Mouse (Mus musculus) fibroblast of lung, adult 2 months (primary cell): ENCODE measurements around the gene Pip5kl1.

Experiments
- DNase-seq: peaks from one replicate; pipeline ENCODE4 v3.0.0-alpha.2; 2011; ENCODE audit warnings: low read depth

The Pip5kl1 gene

DNA sequence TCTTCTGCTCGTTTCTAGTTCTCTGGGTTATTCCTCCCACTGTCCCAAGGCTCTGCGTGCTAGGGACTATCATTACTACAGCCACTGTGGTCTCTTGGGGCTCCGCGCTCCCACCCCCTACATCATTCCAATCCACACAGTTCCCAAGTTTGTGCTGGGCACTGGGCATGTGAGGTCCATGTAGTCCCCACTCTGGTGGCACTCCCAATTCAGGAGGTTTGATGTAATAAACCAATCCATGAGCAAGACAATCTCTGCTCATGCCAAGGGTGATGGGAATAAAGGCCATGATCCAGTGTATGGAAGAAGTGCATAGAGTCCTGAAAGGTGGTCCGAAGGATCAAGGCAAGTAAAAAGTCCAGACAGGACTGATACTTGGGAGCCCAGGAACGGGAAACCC is at the start of gene Pip5kl1:
Gene Pip5kl1, plus strand, starts transcription at position 301 of the 400 bp plus-strand sequence.
- no peak for DNase-seq

DNA sequence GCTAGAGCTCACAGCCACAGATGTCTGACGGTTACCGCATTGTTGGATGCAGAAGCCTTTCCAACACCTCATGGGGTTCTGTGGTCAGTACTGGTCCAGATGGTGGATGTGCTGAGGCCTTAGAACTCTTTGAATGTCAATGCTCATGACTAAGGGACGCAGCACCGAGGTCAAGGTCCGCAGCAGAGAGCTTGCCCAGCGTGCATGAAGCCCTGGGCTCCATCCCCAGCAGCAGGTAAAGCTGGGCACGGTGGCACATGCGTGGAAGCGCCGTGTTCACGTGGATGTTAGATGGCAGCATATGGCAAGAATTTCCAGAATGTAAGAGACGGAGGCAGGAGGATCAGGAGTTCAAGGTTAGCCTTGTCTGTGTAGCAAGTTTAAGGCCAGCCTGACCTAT is 48.8 kb upstream of the Pip5kl1 start:
- DNase-seq: no peak

DNA sequence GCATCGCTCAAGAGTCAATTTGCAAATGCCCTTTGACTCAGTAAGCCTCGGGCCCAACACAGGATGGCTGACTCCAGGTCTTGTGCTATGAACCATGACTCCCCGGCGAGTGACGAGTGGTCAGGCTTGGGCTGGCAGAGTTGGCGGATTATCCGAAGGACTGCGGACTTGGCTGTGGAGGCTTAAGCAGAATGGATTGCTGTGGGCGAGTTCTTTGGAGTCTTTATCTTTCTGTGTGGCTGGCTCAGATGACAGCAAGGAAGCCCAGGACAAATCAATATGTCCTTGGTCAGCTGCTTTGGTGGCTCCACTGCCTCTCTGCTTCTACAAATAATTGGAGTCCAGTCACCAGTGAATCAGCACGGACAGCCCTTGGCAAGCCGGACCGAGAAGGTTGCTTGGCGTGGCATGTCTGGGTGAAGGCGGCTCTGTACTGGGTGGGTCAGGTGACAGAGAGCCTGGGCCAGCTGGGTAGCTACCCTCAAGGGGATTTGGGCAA is 47.1 kb upstream of the Pip5kl1 start:
- DNase-seq: no peak

DNA sequence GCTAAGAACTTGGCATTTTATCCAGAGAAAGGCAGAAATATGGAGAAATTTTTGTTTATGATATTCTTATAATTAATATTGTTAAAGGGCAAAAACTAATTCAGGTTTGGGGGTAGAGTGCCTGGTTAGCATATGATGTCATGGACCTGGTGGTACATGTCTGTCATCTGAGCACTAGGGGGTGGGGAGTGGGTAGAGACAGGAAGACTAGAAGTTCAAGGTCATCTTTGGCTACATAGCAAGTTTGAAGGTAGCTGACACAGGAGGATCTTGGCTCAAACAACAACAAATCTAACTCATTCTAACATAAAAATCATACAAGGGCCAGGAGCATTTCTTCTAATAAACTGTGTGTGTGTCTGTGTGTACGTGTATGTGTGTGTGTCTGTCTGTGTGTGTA is 46.3 kb upstream of the Pip5kl1 start:
- DNase-seq: no peak

DNA sequence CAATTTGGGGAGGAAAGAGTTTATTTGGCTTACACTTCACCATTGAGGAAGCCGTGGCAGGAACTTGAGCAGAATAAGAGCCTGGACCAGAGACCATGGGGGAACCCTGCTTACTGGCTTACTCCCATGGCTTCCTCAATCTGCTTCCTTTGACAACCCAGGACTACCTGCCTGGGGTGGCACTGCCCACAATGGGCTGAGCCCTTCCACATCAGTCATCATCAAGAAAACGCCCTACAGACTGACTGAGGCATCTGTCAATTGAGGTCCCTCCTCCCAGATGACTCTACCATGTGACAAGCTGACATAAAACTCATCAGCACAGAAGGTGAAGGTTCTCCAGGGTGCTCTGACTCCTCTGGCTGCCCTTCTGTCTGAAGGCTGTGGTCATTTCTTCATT is 44.1 kb upstream of the Pip5kl1 start:
- DNase-seq: no peak

DNA sequence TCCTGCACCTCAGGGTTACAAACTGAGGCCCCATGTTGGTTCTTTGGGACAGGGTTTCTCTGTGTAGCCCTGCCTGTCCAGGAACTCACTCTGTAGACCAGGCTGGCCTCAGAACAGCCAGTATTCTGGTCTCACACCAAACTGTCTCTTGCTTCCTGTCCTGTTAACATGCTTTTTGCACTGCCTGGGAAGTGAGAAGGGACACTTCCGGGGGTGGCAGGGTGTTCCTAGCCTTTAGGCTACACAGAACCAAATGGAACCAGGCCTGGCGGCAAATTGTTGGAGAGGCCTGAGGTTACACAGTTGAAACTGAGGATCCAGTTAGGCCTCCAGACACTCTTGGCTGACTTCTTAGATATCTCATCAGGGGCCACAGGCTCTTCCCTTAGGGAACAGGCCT is 41.4 kb upstream of the Pip5kl1 start:
- DNase-seq: no peak

DNA sequence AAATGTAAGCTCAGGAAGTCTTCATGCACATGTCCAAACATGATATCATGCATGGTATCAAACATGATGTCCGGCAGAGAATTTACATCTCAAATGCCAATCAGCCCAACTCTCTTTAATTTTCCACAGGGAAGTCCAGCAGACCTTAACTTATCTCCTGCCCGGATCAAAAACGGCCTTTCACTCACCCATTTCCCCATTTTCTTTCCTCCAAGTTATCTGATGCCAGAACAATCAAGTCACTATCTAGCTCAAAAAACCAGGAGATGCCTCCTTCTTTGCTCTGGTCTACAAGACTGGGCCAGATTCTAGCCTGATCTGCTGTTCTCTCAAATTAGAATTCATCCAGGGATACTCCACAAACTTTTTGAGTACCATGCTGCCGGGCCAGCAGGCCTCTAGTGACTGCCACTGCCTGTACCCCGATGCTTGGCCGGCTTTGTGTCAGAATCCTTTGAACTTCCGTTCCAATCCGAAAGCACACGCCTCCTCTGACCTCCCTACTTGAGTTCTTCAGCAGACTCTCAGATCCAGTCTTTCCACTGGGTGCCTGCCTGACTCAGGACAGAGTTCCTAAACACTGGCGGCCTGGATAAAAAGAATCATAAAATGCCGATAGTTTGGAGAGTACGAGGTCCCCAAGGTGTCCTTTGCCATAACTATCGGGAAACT is 40.4 kb upstream of the Pip5kl1 start:
- no peak for DNase-seq

DNA sequence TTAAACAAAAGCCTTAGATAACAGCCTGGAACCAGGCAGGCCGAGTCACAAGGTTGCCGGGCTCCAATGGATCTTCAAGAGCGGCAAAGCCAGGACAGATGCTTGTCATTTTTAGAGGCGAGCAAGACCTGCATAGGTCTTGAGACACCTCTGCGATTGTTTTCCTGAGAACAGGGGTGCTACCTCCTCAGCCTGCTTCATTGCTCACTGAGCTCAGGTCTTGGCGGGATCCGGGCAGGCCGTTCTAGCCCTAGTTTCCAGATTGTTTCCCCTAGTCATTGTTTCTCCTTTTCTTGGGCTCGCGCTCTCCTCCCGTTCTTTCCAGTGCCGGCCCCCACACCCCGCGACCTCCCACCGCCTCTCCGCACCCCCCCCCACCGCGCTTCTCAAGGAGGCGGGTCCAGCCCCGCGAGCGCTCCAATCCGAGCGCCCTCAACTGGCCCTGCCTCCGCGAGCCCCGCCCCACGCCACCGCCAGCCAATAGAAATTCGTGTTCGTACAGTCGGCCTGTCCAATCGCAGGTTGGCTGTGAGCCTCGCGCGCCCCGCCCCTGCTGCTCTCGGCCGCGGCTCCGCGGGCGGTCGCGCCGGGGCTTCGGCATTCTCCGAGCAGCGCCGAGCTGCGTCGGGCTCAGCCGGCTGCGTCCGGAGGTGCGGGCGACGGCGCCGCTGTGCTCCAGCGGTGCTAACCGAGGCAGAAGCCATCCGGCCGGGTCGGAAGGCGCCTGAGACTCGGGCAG is 39.7 kb upstream of the Pip5kl1 start, which contains the start of gene Fam102a:
Gene Fam102a, plus strand, starts transcription at position 600 of the 739 bp plus-strand sequence.
- peak; percentile 82 for DNase-seq

DNA sequence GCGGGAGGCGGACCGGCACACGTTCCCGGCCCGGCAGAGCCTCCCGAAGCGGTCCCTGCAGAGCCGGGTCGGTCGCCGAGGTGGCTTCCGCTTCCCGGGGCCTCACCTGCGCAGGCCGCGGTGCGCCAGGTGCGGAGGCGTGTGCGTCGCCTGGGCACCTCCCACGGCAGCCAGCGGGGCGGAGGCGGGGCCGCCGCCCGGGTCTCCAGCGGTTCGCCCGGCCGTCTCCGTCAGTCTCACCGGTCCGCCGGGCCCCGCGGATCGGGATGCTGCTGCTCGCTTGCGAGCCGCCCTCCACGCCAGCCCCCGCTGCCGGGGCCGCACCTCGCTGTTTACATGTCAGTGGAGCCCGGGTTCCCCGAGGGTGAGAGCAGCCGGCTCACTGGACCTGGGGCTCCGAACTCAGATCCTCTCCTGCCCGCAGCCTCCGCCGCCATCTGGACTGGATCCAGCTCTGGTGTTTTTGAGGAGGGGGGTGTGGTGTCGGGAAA is 39.1 kb upstream of the Pip5kl1 start:
- no peak for DNase-seq

DNA sequence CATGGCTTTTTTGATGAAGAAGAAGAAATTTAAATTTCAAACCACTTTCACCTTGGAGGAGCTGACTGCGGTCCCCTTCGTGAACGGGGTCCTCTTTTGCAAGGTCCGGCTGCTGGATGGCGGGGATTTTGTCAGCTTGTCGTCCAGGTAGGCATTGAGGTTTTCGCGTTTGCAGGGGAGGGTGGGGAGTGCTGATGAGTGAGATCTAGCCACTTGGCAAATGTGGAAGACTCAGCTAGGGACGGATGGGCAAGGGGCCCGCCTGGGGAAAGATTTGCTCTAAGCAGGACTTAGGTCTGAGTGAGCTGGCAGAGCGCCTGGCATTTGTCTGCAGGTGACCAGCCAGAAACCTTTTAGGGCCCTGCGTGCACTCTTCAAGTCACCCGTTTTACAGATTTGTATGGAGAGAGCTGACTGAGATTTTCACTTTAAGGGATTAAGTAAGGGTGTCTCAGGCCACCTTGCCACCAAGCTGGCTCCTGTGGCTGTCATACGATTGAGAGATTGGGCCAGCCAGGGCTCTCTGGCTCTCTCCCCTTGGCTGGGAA is 38.4 kb upstream of the Pip5kl1 start:
- DNase-seq: no peak

DNA sequence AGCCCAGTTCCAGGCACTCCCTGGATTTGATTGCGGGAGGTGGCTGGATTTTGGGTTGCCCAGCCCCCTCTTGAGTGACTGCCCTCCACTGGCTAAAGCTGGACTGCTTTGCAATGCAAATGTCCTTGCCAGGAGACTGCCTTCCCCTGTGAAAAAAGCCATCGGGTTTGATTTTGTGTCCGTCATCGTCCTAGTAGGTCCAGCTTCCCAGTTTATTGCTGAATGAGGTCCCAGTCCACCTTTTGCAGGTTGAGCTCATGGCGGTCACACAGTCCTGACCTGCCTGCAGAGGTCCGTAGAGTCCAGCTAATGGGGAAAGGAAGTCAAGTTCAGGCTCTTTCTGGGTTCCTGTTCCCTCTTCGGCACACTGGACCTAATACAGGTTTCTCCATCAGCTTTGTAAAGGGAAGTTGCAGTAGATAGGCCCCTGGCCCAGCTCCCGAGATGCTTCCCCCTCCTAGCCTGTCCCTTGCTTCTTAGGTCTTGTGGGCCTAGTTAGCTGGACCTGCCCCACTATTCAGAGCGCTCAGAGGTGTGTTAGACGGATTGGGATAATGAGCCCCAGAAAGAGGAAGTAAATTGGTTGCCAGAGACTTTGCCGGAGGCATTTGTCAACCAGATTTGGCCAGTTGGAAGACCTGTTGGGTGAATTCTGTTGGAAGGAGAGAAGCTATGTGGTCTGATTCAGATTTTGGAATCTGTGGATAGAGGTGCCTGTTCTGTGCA is 37.8 kb upstream of the Pip5kl1 start:
- DNase-seq: no peak

DNA sequence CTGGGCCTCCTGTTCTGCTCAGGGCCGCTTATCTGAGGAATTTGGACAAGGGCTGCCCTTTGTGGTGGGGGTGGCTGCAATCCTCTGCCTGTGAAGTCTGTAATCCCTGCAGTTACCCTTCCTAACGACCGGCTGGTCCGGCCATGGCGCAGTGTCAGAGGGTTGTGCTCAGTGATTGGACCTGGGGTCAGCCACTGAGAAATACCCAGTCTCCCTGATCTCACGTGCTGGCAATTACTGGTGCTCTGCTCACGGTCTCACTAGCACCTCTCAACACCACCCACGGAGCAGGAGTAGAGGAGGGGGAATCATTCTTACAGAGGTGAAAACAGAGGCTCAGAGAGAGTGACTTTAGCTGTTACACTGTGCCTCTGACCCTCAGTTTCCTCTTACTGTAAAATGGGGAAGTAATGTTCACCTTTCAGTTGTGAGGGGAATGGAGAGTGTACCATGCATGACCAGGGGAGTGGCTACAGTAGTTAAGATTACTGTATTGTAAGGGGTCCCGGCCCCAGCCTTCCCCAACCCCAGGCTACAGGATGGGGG is 37.2 kb upstream of the Pip5kl1 start:
- no peak for DNase-seq

DNA sequence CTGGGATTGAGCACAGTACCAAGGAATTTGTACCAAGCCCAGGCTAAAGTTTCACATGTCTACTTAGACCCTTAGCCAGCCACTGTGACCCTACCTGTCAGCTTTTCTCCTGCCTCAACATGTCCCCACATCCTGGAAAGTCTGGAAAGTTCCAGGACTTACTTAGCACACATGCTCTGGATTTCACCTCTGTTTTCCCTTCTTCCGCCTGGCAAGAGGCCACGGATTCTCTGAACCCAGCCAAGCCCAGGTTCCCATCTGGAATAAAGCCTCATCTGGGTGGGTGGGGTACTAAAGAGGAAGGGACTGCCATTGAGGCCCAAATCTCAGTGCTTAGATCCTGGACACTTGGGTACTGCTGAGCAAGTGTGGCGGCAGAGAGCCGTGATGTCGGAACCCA is 36.7 kb upstream of the Pip5kl1 start:
- DNase-seq: no peak

DNA sequence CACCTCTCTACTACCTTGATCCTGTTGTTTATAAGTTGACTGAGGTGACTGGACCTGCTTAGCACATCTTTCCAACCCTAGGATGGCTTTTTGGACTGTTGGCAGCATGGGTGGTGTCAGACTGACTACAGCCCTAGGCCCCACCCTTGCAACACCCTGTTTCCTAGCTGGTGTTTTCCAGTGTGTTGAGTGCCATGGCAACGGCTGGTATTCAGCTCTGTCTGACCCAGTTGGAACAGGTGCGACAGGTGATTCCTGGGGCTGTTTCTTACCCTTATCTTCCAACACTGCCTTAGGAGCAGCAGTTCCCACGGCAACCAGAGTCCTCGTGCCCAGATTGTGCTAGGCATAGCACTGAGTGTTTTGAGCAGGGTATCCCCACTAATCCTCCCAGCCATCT is 36.1 kb upstream of the Pip5kl1 start:
- no peak for DNase-seq

DNA sequence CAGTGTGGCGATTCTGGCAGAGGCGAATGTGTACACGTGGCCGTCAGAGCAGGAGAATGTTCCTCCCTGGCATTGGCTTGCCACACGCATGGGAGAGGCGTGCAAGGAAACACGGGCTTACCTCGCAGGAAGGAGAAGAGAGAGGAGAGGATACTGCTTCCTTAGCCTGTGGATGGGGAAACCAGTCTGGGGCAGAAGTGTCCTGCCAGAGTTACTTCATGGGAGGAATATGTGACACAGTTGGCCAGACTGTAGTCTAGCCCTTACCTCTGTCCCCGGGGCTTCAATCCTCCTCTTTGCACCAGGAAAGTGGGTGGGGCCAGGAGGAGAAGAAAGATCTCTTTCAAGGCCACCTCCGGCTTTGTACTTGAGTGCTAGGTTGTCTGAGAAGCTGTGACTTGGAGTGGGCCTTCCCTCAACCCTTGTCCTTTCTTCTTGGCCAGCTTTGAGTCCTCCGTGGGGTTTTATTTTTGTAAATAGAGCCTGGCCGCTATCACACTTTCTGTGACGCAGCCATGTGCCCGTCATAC is 35.1 kb upstream of the Pip5kl1 start:
- DNase-seq: no peak

DNA sequence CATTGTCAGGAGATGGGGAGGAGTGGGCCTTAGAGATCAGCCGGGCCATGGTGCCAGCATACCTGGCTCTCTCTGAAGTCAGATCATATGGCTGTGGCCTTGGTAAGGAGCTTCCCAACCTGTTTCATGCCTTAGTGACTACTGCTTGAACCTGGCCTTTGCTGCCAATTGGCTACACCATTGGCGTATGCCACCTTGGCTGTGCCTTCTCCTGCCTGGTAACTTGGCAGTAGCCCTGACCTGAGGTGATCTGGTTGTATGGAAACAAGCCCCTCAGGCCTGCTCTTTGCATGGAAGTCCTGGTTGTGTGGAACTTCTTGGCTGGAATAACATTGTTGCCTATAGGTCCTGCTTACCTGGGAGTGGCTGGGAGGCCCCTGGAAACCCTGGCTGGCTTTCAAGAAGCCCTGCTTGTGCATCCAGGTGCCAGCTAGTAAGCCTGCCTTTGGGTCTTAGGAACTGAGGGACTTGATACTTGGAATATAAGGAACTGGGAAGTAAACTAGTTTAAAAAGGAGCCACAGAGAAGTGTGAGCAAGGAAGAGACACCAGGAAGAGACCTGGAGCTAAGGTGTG is 33.2 kb upstream of the Pip5kl1 start:
- no peak for DNase-seq

DNA sequence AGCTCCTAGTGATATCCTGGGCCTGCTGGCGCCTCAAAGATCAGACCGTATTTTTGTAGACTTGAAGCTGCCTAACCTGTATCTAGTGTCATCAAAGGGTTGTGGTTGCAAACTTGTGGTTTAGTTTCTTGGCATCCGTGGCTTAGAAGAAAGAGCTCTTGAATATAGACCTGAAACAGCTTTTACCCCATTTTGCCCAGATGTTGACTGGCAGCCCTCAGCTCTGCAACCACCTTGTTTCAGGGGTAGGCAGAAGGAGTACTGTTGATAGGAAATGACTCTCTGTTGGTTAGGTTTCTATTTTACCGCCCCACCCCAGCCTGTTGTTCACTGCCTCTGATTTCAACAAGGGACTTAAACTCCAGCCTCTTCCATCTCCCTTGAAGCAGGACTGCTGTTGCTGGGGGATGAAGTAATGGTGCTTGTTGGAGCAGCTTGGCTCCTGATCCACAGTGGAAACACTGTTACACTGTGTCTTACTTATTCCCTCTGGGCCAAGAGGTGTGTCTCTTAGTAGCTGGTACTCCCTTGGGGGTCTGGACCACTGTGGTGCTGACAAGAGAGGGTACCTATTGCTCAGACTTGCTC is 32.5 kb upstream of the Pip5kl1 start:
- DNase-seq: no peak

DNA sequence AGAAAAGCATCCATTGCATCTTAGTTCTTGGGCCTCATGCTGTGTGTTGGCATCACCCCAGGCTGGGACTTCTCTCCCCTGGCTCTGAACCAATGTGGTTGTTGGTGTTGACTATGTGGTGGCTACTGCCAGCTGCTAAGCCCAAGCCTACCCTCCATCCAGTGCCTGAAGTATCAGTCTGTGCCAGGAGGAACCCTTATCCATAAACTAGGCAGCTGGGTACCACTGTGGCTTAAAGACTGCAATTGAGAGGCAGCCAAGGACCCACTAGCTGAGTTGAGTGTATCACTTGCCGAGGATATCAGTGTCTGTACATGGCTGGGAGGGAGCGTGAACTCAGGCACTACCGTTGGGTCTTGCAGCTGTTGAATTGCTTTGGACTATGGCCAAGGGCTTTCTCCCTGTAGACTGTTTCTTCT is 31.6 kb upstream of the Pip5kl1 start:
- no peak for DNase-seq

DNA sequence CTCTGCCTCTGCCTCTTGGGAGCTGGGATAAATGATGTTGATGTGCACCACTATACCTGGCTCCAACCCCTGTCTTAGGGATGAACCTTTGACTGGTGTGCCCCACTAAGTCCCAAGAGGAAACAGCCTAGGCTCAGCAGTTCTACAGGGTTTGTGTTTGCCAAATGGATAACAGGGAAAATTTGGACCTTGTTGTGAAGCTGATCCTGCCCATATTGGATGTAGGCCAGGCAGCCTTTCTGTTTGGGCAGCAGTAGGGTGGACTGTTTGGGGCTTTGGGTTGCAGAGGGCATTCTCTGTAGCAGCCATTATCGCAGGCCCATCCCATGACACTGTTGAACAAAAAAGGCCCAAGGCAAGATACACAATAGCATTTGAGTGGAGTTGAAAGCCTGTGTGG is 27.6 kb upstream of the Pip5kl1 start:
- DNase-seq: no peak

DNA sequence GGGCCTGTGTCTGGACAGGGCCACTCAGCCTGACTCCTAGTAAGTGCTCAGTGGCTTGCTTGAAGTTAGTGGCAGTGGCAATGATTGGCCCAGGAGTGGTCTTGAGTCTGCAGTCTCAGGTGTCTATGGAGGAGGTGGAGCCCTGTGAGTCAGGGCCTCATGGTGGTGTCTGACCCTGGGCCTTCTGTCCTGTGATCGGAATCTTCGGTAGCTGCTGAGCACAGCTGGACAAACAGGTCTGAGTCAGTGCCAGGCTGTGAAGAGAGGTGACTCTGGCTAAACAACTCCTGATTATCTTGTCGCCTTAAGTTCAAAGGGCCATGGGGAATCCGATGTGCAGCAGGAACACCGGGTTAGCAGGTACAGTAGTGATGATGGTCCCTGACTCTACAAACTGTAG is 27.2 kb upstream of the Pip5kl1 start:
- DNase-seq: no peak
